Mouse (Mus musculus) heart, postnatal 10 days (tissue): ENCODE results near the gene Wfdc21. TPM values are rescaled to one million over a fixed set of nuclear protein-coding genes. Genes with fewer than 3 reads are reported as not detected.

Experiments
- DNase-seq, 2 experiments: peaks; one replicate each; pipeline ENCODE4 v3.0.0; 2021
- intact Hi-C: fragments of 180-260 bp; cut with DNase I; formaldehyde crosslinking; loops from one replicate; pipeline ENCODE4 v1.15.1; 2025
- total RNA-seq, 2 experiments: library from RNA; stranded (reverse); gene quantifications; 2 replicates each; pipeline ENCODE4 v1.2.3; 2021

The Wfdc21 gene
- not detected for total RNA-seq

DNA sequence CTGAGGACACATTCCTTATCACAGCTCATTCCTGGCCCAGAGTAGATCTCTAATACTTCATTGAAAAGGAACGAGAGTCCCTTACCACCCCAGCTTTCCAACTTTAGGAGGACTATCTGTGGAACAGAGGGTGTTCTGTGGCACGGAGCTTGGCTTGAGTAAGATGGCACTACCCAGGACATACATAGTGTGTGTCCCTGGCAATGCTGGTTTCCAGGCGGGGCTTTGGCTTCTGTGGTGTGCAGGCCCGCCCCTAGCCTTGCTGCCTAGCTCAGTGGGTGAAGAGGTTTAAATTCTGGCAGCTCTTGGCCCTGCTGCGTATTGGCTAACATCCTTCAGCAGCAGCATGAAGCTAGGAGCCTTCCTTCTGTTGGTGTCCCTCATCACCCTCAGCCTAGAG is at the start of gene Wfdc21:
TSS of gene Wfdc21 (plus strand) at position 260 of the 400 bp plus-strand sequence.
- no peak for DNase-seq
- intact Hi-C loops = no loop called here

DNA sequence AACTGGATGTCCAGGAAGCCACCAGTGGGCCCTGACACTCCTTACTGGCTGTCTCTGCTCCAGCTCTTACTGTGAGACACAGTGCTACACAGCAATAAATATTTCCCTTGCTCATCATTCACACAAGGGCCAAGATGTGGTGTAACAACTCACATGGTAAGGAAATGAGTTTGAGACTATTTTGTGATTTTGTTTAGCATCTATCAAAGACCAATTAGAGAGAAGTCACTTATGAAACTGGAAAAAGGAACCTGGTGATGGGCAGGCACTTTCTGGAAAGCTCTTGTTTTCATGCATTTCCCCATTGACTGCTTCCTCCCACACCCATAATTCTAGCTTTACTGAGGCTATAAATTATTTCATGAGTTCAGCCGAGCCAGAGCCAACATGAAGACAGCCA is 43.0 kb upstream of the Wfdc21 start, which contains the start of gene Wfdc17:
TSS of gene Wfdc17 (plus strand) at position 287 of the 400 bp plus-strand sequence.
- intact Hi-C loops = loop anchor here (1.0 kb wide), 1 partner anchor 16 kb away; no protein-coding TSS in a partner anchor
- no peak for DNase-seq

DNA sequence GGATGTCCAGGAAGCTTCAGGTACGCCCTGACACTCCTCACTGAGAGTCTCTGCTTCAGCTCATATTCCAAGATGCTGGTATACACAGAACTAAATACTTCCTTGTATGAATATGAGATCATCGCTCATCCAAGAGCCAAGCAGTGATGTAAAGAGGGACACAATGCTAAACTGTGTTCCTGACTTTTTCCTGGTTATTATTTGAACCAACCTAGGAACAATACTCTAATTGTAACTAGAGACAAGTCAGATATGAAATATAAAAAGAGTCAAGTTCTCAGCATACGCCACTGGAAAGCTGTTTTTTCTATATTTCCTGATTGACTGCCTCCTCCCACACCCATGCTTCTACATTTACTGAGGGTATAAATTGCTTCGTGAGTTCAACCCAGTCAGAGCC is 38.0 kb upstream of the Wfdc21 start, which contains the start of gene Wfdc18:
TSS of gene Wfdc18 (plus strand) at position 301 of the 400 bp plus-strand sequence.
- intact Hi-C loops = no loop called here
- DNase-seq = no peak

DNA sequence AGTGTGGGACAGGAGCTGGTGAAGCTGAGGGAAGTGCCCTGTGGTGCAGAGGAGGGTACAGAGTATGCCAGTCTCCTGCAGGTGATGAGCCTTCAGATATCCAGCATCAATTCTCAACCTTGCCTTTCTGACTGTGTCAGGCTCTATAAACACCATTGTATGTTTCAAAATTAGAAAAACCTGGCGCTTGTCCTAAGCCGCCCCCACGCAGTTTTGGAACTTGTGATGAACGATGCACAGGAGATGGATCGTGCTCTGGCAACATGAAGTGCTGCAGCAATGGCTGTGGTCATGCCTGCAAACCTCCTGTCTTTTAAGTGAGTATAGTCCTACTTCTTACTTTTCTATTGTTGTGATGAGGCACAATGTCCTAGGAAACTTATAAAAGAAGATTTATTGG is 37.1 kb upstream of the Wfdc21 start:
- no peak for DNase-seq

DNA sequence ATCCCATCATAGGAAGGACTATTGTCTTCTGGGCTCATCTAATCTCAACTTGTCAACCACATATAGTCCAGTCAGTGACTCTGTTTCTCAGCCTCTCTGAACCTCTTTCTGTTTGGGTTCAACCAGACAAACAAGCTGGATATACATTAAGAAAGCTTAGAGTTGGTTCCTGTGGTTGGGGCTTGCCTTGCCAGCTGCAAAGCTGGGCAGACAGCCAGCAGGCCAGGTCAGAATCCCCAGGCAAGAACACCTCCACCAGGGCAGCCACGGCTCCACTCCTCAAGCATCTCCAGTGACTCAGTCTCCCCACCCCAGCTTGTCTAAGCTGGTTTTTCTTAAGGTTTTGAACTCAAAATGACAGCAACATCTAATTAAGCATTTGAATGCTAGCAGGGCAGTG is 34.1 kb upstream of the Wfdc21 start:
- intact Hi-C loops = no loop called here
- no peak for DNase-seq

More for the DNA sequence above, 37.1 kb upstream of the Wfdc21 start:
- intact Hi-C loops = no loop called here

DNA sequence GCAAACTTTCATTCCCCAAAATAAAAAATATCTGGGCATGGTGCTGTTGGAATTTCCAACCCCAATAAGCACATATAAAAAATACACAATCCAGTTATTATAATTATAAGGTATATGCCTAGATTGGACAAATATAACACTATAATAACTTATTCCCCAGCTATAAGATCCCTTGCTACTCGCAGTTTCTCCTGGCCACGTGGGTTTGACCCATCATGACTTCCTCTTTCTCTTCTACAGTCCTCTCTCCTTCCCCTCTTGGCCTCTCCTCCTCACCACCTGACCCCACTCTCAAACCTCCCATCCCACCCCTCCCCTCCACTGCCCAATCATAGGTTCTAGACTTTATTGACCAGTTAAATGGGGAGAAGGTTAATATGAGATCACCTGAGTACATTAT is 32.8 kb upstream of the Wfdc21 start:
- DNase-seq = no peak
- intact Hi-C loops = no loop called here

DNA sequence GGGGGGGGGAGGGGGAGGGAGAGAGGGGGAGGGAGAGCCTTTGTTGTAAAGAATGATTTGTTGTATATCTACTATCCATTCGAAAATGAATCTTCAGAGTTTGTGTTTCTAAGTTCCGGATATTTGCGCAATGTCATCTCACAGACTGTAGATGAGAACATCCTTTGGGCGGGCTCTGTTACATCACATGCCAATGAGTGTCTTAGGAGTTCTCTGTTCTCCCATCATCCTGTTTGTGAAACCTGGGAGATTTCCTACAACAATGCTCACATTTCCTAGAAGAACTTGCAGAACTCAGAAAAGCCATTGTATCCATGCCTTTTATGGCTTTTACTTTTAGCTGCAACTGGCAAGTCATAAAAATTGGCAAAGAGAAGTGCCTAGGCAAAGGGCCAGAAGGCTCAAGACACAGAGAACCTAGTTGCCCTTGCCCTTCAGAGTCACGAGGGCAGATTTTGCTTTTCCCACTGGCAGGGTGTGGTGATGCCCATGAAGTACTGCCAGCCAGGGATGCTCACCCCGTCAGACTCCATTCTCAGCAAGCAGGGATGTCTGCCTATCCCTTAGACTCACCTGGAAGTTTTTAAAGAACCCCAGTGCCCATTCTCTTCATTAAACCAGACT is 29.6 kb upstream of the Wfdc21 start:
- intact Hi-C loops = no loop called here
- no peak for DNase-seq

DNA sequence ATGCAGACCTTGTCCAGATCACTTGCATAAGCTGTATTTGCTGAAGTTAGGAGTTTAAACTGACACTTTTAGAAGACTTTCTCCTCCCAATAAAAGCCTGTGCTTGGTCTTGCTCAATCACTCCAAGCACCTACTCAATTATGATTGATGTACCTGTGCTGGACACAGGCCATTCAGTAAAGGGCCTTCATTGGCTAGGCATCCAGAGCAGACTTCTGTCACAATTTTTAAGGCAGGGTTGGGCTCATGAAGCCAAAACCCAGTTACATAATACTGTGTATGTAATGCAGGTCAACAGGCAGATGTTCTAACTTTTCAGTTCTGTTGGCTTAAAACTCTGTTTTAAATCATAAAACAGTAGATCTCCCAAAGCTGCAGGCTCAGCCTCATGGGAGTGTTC is 26.0 kb upstream of the Wfdc21 start:
- DNase-seq = no peak
- intact Hi-C loops = no loop called here

DNA sequence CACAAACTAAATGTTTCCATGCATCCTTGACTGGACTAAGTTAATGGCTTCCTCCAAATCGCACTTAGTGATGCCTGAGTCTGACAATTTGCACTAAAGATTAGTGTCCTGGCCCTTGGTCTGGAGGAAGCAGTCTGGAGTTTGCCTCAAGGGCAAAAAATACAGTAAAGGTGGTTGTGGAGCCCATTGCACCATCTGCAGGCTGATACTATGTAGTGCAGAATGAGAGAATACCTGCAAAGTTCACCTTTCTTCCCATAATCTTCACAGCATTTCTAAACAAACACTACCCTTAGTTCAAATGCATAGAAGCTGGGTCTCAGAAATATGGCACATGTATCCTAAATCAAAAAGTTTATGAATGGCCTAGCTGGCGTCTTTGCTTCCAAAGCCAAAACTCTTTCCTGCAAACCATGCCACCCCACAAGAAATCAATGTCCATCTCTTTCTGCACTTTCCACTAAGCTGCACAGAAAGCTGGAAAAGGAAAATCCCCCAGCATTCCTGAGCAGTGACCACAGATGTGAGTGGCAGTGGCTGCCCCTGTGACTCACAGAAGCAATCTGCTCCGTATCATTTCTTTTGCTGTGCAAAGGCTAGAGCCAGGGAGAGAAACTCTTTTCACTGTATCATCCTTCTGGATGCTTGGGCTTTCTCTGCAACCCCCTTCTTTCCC is 17.8 kb upstream of the Wfdc21 start:
- intact Hi-C loops = no loop called here
- no peak for DNase-seq

DNA sequence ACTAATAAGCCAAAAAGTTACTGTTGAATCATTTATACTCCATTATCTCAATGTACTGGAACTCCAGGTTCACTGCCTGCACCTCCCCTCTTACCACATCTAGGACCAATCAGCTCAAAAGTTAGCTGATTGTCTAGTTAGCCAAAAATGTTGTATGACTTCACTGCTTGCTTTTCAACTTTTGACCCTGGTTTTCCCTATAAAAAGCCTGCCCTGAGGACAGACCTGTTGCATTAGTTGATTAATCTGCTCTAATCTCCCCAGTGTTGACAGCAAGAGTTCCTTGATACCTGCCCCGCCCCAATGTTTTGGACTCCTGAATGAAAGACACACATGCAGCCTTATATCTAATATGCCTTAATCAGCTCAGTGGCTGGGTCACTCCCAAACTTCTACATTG is 15.6 kb upstream of the Wfdc21 start:
- peak in 1 of 2 experiments; percentile 5 for DNase-seq
- intact Hi-C loops = no loop called here

DNA sequence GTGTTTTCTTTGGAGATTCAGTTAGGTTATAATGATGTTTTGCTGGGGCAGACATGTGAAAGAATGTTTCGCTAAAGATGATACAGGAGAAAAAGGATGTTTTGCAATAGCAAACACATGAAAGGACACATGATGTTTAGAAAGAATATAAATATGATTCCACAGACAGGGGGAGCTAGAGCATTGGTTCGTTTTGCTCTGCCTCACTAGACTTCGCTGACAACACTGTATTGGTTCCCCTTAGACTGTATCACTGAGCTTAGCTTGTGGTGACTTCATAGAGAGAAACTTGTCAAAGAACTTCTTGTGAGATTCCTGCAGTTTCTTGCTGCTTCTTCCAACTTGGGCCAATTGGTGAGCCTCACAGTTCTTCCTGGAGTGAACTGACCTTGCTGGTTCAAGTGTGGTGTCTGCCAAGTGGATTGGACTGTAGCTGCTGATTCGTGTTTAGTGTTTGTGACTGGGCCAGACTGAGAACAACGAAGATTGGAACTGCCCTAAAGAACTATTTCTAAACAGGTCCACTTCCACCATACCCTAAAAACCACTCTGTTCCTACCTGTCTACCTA is 13.6 kb upstream of the Wfdc21 start:
- DNase-seq = no peak
- intact Hi-C loops = no loop called here

DNA sequence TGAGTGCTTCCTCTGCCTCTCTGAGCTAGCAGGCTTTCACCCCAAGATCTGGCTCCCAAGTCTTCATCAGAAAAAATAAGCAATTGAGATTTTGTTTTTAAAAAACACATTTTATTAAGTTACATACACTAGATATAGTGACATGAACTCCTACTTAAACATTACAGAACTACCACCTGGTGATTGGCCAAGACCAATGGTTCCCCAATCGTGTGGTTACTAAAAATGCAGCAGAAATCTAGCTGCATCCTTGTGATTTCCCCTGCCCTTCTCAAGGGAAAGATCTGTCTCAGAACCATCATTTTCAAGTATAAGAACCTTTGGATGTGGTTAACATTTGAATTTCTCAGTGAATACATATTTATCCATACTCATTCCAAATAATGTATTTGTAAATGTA is 12.5 kb upstream of the Wfdc21 start:
- no peak for DNase-seq
- intact Hi-C loops = no loop called here

DNA sequence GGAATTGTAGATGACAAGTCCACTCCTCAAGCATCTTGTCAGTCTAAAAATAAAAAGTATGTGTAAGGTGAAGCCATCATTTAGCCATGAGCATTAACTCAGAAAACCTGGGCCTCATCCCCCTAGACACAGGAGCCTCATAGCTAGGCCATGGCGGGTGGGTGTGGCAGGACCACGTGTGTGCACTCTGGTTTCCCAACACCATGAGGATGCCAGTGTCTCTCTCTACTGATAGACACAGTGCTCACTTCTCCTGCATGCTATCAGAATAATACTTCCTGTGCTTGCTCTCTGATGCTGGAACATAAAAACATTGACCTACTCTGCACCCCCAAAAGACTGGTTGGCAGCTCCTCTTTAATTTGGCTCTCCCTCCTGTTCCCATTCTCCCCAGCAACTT is 10.9 kb upstream of the Wfdc21 start:
- intact Hi-C loops = no loop called here
- no peak for DNase-seq

DNA sequence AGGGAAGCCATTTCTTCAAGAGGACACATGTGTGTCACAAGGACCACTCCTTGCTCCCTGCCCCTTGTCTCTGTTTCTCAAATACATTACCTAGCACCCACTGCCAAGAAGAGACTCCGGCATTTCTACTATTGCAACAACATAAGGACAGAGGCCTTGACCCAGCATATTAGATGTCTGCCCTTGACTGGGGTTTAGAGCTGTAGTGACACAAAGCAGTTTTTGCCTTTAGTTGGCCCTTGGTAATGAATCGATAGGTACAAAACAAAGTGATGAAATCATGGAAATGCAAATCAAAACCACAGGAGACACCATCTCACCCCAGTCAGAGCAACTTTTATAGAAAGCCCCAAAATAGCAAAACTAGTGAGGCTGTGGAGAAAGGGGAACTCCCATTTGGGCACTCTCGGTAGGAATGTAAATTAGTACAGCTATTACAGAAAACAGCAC is 9.6 kb upstream of the Wfdc21 start:
- intact Hi-C loops = no loop called here
- no peak for DNase-seq

DNA sequence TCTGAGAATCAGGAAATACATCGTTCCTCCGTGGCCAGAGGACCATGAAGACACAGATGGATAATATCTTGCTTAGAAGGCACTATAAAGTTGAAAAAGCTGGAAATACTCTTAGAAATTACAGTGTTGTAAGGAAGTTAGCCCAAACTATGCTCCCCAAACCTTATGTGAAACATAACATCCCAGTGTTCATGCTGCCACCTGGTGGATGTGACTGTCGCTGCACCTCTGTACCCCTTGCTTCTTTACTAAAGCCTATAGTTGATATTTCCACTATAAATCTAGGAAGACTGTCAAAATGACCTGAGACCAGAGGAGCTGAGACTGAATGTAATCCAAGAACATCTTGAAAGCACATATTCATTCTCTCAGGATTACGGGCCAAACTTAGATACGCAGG is 7.5 kb upstream of the Wfdc21 start:
- intact Hi-C loops = loop anchor here (1.0 to 2.0 kb wide), 3 partner anchors 106 to 298 kb away; no protein-coding TSS in a partner anchor

DNA sequence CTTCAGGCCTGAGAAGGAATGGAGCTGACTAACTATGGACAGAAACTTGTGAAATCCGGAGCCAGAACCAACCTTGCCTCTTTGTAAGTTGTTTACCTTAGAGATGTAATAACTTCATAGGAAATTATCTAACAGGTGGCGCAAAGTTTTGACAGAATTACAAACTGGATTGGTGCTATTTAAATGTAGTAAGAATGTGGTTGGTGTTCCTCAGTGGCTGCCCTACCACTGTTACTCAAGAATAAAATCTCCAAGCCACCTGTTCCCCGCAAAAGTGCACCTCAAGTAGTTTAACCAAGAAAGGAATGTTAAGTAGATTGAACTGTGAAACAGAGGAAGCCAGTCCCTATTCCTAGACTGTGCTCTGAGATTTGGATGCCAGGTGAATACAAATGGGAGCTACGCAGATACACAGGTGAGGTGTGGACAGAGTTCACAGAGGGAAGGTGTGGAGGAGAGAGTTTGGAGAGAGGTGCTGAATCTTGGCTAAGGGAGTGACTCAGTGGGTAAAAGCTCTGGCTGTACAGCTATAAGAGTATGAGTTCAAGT is 6.2 kb upstream of the Wfdc21 start:
- intact Hi-C loops = no loop called here

More for the DNA sequence above, 7.5 kb upstream of the Wfdc21 start:
- DNase-seq = peak; percentile 80 to 88

DNA sequence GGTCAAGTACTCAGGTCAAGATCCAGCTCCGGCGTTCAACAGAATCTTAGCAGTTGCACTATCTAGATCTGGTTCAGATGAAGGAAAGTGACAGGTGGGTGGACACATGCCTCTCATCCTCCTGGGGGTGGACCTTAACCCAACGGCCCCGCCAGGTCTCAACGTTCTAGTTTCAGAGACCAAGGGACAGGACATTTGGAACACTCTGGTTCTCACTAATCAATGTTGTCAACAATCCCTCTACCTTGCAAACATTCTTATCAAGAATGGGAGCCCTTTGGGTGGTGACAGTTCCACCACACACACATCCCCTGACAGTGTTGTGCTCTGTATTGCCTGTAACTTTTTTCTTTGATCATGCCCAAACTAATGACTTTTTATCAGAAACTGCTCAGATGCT is 4.9 kb upstream of the Wfdc21 start:
- no peak for DNase-seq
- intact Hi-C loops = no loop called here

More for the DNA sequence above, 6.2 kb upstream of the Wfdc21 start:
- no peak for DNase-seq

DNA sequence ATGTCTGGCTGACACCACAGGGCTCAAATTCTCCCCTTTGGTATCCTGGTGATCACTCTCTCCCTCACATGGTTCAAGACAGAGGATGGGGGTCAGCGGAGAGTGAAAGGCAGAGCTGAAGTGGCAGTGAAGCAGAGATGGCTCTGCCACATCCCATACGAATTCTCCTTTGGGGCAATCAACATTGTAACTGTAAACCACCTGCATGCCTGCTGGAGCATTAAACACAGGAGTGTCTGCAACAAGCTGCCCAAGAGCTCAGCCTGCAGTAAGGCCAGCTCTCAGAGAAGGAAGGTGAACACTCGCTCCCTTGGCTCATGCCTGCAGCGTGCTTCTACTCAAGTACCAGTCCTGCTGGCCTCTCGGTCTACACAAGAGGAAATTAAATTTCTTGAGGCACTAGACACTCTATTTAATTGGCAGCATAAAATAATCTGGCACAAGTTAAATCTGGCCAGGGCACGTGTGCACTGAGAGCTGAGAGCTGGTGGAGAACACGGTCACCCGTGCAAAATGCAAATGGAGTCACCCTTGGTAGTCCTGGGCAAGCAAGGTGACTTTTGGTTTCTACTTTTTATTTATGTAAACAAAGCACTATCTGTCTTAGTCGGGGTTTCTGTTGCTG is 3.9 kb upstream of the Wfdc21 start:
- intact Hi-C loops = no loop called here
- DNase-seq = no peak

DNA sequence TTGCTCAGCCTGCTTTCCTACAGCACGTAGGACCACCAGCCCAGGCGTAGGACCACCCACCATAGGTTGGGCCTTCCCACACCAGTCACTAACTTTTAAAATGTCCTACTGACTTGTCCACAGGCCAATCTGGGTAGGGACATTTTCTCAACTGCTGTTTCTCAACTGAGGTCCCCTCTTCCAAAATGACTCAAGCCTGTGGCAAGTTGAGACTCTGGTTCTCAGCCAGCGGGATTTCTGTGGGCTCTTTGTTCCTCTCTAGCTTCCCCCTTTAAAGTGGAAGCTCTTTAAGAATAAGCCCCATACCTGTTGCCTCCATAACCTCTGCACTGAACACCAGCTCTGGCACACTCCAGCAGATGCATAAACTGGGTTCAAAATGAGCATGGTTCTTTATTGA is 3.2 kb upstream of the Wfdc21 start:
- intact Hi-C loops = no loop called here
- DNase-seq = no peak

DNA sequence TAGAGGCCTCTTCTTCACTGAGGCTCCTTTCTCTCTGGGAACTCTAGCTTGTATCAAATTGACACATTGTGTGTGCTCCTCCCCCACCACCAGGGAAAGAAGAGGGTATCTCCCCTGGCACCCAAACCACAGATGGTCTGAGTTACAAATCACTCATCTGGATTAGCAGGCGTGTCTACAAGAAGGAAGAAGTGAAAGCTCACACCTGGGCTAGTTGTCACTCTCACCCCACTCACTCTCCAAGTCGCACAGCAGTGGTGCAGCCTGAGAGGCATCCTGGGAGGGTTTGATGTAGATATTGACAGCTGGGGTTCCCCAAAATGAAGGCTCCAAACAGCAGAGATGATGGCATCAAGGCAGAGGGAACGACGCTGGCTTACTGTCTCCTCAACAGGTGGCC is 588 bp upstream of the Wfdc21 start:
- intact Hi-C loops = no loop called here
- DNase-seq = no peak
